Mouse (Mus musculus): ENCODE data around the gene Kcnh4.

Kcnh4 gene

GRCm38 (mm10) chr11:100735134-100735865 is 24.4 kb downstream of the Kcnh4 start:
- 87% methylated on average over 9 of the region's 9 CpGs for WGBS

- WGBS: 60% methylated on average over 6 of the region's 6 CpGs
Observed at GRCm38 (mm10) chr11:100730477-100731205, 29.1 kb downstream of the Kcnh4 start.

- 85% methylated on average over 4 of the region's 4 CpGs for WGBS
Observed at GRCm38 (mm10) chr11:100729976-100730375, 29.8 kb downstream of the Kcnh4 start.

GRCm38 (mm10) chr11:100728601-100729000 is 31.1 kb downstream of the Kcnh4 start:
- WGBS: 67% methylated on average over 6 of the region's 6 CpGs

GRCm38 (mm10) chr11:100727201-100727600 is 32.5 kb downstream of the Kcnh4 start:
- WGBS: 91% methylated on average over 3 of the region's 3 CpGs

GRCm38 (mm10) chr11:100724919-100725512 is 34.7 kb downstream of the Kcnh4 start:
- 46% methylated on average over 5 of the region's 5 CpGs for WGBS

GRCm38 (mm10) chr11:100722493-100723028 is 37.2 kb downstream of the Kcnh4 start:
- 42% methylated on average over 2 of the region's 2 CpGs for WGBS

GRCm38 (mm10) chr11:100721776-100722492 is 37.8 kb downstream of the Kcnh4 start:
- 33% methylated on average over 8 of the region's 8 CpGs for WGBS

- 8% methylated on average over 4 of the region's 4 CpGs for WGBS
Observed at GRCm38 (mm10) chr11:100721254-100721653, 38.5 kb downstream of the Kcnh4 start.

GRCm38 (mm10) chr11:100720345-100720744 is 39.4 kb downstream of the Kcnh4 start:
- 25% methylated on average over 5 of the region's 5 CpGs for WGBS

GRCm38 (mm10) chr11:100719893-100720292 is 39.8 kb downstream of the Kcnh4 start:
- WGBS: 75% methylated on average over 11 of the region's 11 CpGs

GRCm38 (mm10) chr11:100719312-100719711 is 40.4 kb downstream of the Kcnh4 start:
- WGBS: 39% methylated on average over 3 of the region's 3 CpGs

- WGBS: 41% methylated on average over 4 of the region's 4 CpGs
Observed at GRCm38 (mm10) chr11:100718866-100719265, 40.9 kb downstream of the Kcnh4 start.

GRCm38 (mm10) chr11:100718462-100718861 is 41.3 kb downstream of the Kcnh4 start:
- 85% methylated on average over 7 of the region's 7 CpGs for WGBS

- 57% methylated on average over 3 of the region's 3 CpGs for WGBS
Observed at GRCm38 (mm10) chr11:100716649-100717048, 43.1 kb downstream of the Kcnh4 start.

- WGBS: 49% methylated on average over 6 of the region's 6 CpGs
Observed at GRCm38 (mm10) chr11:100714948-100715347, 44.8 kb downstream of the Kcnh4 start.

GRCm38 (mm10) chr11:100714534-100714915 is 45.2 kb downstream of the Kcnh4 start:
- 43% methylated on average over 6 of the region's 6 CpGs for WGBS

GRCm38 (mm10) chr11:100713735-100714533 is 45.8 kb downstream of the Kcnh4 start, which contains the start of gene Hspb9:
Gene Hspb9, plus strand, starts transcription at chr11:100713850.
- WGBS: 22% methylated on average over 38 of the region's 38 CpGs

GRCm38 (mm10) chr11:100713174-100713573 is 46.6 kb downstream of the Kcnh4 start:
- WGBS: 63% methylated on average over 4 of the region's 4 CpGs

- WGBS: under 1% methylated on average over 46 of the region's 48 CpGs
Observed at GRCm38 (mm10) chr11:100711783-100712615, 47.7 kb downstream of the Kcnh4 start, which contains the start of gene Kat2a. Gene Kat2a, minus strand, starts transcription at chr11:100712465.
